Mouse (Mus musculus) kidney, postnatal 14 days (tissue): ENCODE measurements around the gene Bcas1.

Experiments used
- DNase-seq: peaks from one replicate; pipeline ENCODE4 v3.0.0; 2022; ENCODE audit warnings: mixed read lengths

Gene Bcas1

DNA sequence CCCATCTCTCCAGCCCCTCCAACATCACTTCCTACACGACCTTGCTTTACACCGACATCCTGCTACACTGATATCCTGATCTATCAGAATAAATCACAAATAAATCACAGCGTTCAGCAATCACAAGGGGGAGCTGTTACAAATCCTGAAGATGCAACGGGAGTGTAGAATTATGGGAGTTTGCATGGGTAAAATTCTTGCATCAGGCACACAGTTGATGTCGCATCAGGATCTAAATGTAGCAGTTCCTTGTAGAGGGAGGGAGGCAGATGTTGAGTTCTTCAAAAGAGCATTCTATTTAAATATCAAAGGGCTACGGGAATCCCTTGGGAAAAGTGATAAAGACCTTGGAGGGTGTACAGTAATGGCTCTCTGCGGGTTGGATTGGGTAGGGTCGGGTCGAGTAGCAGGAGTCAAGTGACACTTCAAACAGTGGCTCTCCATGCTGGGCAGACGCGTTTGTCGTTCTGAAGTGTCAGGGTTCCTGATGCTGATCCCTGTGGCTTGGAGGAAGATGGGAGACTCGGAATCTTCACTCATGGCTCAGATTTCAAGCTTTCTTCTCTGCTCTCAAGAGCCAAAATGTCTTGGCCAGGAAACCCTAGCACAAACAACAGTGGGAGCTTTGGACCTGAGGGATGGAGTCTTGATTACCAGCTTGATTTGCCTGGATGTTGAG, 16.0 kb downstream of the Bcas1 start:
- DNase-seq = no peak

DNA sequence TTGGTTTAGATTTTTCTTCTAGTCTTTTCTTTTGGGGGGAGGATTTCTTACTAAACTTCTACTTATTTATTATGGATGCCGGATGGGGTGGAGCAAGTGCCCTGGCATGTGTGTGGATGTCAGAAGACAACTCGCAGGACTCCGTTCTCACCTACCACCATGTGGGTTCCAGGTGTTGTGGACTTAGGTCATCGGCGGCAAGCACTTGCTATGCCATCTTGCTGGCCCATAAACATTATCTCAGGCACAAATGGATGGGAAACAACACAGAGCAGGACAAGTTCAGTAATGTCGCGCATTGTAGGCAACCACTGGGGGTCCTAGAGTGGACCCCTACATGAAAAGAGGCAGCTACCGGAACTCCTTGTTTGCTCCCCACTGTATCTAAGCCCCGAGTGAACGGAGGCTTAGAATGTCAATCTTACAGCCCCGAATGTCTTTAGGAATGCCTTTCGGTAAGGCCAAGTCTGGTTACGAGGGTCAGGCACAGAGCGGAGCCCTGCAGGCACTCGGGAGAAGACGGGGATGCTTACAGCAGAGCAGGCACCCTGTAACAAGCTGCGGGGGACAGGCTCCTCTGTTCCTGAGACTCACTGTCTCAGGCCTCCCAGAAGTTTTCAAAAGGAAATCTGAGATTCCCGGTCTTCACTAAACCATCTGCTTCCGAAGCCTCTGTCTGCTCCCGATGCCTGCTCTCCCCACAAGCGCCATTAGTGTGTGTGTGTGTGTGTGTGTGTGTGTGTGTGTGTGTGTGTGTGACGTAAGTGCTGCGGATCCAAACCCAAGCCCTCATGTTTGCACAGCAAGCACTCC, 16.8 kb downstream of the Bcas1 start:
- no peak for DNase-seq

DNA sequence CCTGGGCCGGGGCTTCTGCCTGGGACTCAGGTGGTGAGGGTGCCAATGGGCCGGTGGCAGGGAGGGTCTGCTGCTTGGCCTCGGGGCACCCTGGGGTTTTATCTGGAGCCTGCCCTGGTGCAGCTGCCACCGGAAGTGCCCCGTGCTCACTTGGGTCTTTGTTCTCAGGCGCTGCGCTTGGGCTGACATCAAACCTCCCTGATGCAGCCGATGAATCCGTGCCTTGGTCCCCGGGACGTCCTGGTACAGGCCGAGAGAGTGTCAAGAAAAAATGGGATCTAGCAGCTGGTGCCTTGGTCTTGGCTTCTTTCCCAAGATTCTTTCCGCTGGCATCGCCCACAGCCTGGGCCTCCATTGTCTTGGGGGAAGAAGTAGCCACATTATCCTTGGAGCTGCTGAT, 21.2 kb downstream of the Bcas1 start:
- DNase-seq = no peak

DNA sequence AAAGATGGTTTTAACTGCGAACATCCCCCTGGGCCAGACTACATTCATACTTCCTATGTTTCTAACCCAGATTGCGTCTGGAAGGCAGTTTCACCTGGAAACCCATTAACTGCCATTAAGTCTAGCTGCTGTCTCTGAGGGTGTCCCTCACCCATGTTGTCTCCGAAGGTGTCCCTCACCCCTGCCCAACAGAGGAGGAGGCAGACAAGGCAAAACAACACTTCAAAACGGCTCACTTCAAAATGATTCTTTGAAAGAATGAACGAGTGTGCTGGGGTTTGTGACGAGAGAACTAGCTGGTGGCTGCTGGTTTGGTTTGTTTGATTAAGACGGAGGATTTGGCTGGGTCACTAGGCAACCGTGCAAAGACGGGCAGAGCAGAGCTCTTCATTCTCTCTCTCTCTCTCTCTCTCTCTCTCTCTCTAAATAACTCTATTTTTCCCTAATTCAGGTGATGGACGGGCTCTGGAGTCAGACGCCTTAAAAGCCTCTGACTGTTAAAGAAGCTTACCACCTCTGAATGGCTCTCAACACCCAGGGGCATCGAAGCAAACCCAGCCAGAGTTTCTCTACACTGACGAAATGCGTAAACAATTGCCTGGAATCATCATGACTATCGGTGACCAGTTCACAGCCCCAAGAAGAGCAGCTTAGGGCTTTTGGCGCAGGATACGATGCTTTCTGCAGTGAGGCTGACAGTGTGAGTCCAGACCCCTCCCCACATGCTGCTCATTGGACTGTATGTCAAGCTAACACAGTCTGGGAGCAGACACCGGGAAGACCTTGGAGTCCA, 22.7 kb downstream of the Bcas1 start:
- DNase-seq = no peak

DNA sequence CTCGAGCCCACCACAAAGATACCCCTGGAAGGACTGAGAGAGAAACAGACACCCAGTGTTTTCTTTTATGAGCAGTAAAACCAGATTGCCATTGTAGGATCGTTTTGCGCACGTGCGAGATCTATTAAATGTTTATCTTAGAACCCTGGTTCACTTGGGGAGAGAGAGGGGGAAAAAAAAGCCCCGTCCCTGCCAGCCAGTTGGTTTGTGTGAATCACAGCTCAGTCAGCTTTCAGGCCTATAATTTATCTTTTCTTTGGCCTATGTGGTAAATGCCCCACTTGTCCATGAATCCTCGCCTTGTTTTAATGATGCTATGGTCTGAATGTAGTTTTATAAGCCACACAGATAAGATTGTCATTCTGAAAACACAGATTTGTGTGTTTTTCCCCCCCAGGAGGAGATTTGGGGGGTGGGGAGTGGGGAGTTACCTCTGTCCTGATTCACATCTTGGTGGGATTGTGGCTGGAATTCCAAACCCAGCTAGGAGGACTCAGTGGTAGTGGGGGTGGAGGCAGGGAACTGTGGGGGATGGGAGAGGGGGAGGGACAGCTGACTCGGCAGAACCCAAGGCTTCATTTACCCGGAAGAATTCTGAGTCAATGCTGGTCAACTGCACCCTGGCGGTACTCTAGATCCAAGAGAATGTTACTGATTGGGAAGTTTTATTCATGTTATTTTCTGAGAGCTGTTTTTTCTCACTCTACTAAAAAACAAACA, 23.8 kb downstream of the Bcas1 start:
- no peak for DNase-seq

DNA sequence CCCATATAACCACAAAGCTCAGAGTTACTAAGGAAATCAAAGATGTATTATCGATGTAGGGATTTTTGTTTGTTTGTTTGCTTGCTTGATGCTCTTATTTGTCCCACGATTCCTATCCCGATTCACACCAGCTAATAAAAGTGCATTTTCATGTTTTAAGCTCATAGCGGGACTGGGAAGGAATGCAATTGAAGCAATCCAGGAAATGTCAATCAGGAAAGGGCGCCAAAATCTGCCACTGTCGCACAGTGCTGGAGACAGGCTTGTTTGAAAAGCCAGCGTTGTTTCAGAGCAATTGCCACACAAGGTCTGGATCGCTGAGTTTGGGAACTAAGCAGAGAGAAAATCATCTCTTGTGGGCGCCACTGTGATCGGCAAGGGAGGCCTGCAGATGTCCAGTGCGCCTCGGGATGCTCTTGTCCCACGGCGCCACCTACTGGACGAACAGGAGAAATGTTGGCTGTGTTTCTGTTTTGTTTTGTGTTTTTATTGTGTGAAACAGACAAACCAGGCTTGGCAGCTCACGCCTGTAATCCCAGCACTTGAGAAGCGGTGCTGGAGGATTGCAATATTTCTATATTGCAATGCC, 26.3 kb downstream of the Bcas1 start:
- DNase-seq = peak; percentile 77

DNA sequence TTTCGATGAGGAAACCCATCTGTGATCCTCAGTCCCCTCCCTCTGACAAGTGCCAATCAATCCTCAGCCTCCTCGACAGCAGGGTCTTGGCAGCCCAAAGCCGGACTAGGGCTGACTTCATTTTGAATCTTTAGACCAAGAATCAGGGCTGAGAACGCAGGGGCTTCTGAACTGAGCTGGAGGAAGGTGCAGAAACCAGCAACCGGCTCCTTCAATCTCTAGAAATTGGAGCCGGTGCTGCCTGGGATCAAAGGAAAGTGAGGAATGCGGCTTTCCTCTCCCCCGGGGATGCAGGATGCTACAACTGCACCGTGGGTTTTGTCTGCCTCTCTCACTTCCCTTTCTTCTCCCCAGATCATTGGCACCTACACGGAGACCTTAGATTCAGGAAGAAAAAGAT, 27.0 kb downstream of the Bcas1 start:
- DNase-seq = no peak

DNA sequence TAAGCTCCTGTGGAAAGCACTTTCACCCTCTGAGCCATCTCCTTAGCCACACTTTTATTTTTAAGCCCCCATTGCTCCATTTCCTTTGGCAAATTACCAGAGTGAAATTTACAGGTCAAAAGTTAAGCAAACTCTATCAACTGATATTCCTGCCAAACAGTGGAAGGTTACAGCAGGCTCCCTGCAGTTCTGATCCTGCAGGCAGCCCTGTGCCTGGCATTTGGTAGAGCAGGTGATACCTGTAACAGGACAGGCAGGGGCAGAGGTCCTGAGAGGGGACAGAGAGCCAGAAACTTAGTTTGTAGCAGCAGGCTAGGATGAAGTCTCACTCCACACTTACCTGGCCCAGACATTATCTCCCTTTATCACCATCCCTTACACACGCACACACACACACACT, 35.7 kb downstream of the Bcas1 start:
- DNase-seq = no peak

DNA sequence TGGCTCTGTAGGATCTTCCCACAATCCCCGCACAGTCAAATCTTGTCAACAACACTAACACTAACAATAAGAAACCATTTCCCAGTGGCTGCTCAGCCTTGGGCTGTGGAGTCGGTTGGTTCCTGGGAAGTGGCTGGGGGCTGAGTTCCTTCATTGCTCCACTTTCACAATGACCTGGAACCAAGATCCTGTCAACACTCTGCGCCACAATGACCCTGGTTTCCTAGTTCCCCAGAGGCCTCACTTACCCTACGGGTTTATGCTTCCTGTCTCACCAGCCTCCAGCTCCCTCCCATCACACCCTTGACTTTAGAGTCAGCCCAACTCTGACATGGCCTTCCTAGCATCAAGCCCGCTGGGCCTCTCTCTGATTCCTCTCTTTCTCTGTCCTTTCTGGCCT, 39.3 kb downstream of the Bcas1 start:
- DNase-seq = no peak

DNA sequence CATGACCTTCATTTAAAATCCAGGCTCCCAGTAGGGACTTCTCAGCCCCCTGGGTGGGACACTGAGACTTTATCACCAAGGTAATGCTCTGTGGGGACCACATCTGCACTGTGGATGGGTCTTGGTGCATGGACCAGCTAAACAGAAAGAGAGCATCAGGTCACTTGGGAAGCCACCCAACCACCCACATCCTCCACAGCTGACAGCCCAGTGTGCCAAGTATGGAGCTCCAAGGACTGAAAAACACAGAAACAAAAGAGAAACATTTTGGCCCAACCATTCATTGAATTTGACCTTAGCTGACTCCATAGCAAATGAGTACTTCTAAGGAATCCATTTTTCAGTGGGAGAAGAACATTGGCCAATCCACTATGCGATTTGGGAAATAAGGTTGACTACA, 42.1 kb downstream of the Bcas1 start:
- no peak for DNase-seq

DNA sequence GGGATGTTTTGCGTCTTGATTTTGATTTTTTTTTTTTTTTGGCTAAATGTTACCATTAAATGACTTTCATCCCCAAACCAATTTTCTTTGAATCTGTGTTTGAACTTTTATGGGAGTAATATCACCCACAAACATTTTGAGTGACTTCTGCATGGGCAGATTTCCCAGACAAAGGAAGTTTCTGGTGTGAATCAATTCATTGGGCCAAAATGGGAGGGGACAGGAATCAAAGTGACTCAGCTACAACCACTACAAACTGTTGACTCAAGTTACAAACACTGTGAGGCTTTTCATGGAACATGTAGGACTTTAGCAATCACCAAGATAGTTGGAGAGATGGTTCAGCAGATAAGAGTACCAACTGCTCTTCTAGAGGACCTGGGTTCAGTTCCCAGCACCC, 42.9 kb downstream of the Bcas1 start:
- no peak for DNase-seq

DNA sequence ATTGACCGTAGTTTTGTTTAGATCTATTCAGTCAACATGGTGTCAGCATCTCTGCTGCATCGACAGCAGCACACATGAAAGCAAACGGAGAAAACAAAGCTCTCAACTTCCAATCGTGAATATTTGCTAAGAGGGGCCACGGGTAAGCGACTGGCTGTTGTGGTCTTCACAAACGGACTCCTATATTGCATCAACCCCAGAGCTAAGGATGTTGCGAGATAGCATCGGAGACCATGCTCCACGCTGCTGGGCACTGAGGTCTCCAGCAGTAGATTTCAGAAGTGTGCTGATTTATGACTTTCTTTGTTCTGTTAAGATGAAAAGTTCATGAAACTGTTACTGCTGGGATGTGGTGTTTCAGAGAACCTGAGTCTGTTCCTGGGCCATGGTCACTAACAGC, 54.3 kb downstream of the Bcas1 start:
- no peak for DNase-seq

DNA sequence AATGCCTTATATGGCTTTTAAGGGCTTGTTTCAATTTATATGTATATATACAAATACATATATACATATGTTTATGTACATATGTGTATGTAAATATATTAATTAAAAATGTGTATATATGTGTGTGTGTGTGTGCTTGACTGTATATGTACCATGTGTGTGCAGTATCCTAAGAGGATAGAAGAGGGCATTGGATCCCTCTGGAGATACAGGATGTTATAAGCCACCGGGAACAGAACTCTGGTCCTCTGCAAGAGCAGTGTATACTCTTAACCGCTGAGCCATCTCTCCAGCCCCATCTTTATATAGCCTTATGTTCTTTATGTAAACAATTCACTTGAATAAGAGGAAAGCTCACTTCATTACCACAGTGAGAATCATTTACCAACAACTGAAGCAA, 62.0 kb downstream of the Bcas1 start:
- no peak for DNase-seq

DNA sequence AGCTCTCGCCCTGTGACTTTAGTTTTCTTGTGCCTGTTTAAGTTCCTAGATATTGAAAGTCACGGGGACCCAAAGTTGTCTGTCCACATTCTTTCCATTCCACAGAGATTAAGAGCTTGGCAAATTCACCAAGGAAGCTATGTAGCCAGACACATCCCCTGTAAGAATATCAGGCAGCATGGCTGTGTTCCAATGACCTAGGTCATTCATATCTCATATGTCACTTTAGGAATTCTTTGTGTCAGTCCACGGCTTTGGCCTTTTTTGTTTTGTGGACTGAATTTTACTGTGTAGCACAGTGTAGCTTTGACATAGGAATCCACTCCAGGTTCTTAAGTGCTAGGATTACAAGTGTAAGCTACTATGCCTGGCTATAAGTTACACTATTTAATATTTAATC, 62.4 kb downstream of the Bcas1 start:
- DNase-seq = peak; percentile 65

DNA sequence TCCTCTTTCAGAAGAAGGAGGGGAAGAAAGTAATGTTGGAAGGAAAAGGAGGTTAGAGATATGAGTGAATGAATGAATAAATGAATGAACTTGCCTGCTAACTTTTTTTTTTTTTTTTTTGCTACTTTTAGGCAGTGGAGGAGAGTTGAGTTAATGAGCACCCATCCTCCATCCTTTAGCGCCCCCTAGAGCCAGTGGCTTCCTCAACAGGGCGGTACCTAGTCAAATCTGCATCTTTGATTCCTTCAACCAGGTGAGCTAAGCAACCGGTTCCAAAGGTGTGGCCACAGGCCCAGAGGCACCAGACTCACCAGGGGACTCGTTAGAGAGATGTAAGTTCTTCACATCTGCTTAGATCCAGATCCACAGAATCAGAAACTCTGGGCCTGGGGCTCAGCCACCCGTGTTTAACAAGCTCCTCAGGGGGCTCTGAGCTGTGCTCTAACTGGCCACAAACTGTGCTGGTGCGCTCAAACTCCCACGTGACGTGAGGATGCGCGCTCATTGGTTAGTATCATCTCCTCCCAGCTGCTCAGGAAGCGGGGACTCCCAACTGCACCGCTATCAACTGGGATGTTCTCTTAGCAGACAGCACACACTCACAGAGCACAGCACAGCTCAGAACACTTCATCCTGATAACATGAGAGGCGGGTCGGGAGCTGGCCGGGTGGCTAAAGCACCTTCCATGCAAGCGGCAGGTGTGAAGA, 70.8 kb downstream of the Bcas1 start:
- no peak for DNase-seq

DNA sequence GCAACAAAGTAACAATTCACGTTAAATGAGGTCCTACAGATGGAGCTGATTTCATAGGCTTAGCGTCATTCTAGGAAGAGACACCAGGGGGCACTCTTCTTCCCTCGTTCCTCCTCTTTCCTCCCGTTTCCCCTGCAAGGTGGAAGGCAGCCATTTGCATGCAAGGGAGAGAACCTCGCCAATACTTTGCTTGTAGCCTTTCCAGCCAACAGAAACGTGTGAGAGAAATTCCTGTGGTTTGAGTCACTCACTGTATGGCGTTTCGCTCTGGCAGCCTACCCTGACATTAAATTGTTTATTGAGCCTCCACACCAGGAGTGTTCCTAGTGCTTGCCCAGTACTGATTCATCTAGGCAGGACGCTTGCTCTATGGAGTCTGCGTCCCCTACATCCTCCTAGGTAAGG, 72.7 kb downstream of the Bcas1 start:
- peak; percentile 84 for DNase-seq

DNA sequence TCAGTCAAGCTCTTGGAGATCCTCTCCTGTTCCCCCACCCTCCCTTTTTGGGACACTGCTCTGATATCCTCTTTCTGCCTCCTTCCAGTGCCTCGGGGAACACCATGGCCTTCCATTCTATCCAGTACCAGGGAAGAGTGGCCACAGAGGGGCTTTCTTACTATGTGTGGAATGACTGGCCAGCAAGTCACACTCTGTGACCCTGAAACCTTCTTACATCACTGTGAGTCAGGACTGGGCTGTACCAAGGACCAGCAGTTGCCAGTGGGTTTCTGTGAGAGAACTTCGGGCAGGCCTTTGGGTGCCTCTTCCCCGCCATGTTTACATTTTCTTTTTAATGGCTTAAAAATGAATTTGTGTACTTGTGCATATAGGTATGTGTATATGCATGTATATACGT, 75.4 kb downstream of the Bcas1 start:
- no peak for DNase-seq

DNA sequence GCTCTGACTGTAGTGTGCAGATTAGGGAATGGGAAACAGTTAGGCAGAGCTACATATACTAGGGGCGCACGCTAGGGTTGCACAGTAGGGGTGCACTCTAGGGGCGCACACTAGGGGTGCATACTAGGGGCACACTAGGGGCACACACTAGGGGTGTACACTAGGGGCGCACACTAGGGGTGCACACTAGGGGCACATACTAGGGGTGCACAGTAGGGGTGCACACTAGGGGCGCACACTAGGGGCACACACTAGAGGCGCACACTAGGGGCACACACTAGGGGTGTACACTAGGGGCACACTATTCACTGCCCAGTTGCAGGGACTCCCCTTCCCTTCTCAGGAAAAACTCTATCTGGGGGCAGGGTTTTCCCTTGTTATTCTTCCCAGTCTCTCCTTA, 75.8 kb downstream of the Bcas1 start:
- no peak for DNase-seq

DNA sequence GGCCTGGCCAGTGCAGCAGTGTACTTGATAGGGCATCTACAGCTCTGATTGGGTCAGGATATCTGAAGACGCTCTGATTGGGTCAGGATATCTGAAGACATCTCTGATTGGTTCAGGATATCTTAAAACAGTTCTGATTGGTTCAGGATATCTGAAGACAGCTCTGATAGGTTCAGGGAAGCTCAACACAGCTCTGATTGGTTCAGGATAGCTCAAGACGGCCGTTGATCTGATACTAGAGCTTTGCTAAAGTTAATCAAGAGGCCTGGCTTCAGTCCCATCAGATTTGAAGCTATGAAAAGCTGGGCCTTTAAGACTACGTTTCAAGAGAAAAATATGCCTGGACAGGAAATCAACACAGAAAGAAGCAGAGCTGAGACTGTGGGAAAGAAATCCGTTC, 77.9 kb downstream of the Bcas1 start:
- no peak for DNase-seq

DNA sequence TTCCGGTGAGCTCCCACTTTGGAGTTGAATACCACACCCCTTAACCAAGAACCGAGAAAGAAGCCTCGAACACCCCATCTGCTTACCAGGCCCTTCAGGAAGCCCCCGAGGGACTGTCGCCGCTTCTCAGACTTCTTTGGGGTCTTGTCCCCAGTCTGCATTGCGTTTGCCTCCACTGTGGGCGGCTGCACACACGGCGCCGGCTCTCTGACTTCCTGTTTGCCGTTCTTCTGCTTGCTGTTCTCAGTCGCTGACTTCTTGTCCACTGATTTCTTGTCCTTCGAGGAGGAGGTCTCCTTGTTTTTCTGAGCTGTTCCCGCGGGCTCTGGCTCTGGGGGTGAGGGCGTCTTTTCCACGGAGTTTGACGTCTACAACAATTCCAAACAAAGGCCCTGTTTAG, 78.5 kb downstream of the Bcas1 start:
- DNase-seq = no peak

DNA sequence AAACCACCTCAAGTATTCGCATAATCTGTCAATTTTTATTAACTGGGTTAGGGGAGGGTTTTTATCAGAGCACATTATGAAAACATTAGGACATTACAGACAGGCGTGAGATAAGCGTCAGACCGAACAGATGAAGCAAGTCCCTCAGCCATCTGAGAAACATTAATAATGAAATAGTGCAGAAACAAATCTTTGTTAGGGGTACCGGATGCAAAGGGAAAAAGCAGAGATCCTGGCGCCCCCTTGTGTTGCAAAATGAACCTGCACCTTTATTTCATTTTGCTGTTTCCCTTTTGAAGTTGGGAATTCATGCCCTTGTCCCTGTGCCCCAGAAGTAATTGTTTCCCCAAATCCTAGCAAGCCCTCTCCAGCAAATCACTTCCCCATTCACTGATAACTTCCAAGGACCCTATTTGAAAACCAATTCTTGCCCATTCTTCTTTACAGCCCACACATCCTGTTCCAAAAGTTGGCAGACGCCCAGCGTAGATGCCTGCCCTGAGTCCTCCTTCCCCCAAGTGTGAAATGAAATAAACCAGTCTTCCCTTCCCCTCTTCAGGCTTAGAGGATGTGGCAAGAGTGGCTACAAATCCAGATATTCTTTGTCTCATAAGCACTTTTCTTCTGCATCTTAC, 80.4 kb downstream of the Bcas1 start:
- DNase-seq = peak; percentile 70

DNA sequence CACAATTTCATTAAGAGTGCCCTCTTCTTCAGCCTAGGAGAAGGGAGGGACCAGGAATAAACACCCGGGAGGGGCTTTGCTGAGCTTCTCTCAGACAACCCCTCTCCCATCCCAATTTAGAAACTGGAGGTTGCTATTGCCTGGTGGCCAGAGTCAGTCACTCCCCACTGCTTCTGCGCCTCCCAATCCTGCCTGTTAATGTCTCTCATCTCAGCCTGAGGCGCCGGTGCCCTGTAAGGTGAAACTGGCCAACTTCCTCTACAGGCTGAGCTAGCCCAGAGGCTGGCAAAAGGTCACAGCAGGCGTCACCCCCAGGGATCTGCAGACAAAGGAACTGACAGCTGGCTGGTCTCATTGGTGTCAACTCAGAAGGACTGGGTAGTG, 82.2 kb downstream of the Bcas1 start:
- DNase-seq = peak; percentile 54
